Mouse (Mus musculus): Measurements from ENCODE around the gene Polr2a.
A peak's percentile ranks its signal among the peaks of the same experiment; 100 is the strongest.

Gene Polr2a

GRCm38 (mm10) chr11:69784793-69785272 is 26.4 kb upstream of the Polr2a start:
- DNase-seq (ENCODE audit: low spot score in 2 of 2) = no peak

GRCm38 (mm10) chr11:69781828-69782227 is 23.4 kb upstream of the Polr2a start:
- DNase-seq (ENCODE audit: low spot score in 2 of 2) = no peak

- no peak for DNase-seq (ENCODE audit: low spot score in 2 of 2)
Observed at GRCm38 (mm10) chr11:69778985-69779384, 20.5 kb upstream of the Polr2a start.

GRCm38 (mm10) chr11:69778258-69778982 is 20.0 kb upstream of the Polr2a start:
- no peak for DNase-seq (ENCODE audit: low spot score in 2 of 2)

- no peak for DNase-seq (ENCODE audit: low spot score in 2 of 2)
Observed at GRCm38 (mm10) chr11:69777504-69778257, 19.2 kb upstream of the Polr2a start.

- DNase-seq (ENCODE audit: low spot score in 2 of 2) = no peak
Observed at GRCm38 (mm10) chr11:69776488-69776887, 18.1 kb upstream of the Polr2a start.

- DNase-seq (ENCODE audit: low spot score in 2 of 2) = no peak
Observed at GRCm38 (mm10) chr11:69775716-69776115, 17.3 kb upstream of the Polr2a start.

GRCm38 (mm10) chr11:69774961-69775360 is 16.5 kb upstream of the Polr2a start:
- no peak for DNase-seq (ENCODE audit: low spot score in 2 of 2)

- no peak for DNase-seq (ENCODE audit: low spot score in 2 of 2)
Observed at GRCm38 (mm10) chr11:69767625-69767909, 9.1 kb upstream of the Polr2a start.

- no peak for DNase-seq (ENCODE audit: low spot score in 2 of 2)
Observed at GRCm38 (mm10) chr11:69766872-69767624, 8.6 kb upstream of the Polr2a start.

GRCm38 (mm10) chr11:69766126-69766609 is 7.7 kb upstream of the Polr2a start:
- peak in 1 of 2 experiments; percentile 64 for DNase-seq (ENCODE audit: low spot score in 2 of 2)

- no peak for DNase-seq (ENCODE audit: low spot score in 2 of 2)
Observed at GRCm38 (mm10) chr11:69765221-69766125, 7.0 kb upstream of the Polr2a start, which contains the start of gene Zbtb4. Gene Zbtb4, plus strand, starts transcription at chr11:69765912.

- DNase-seq (ENCODE audit: low spot score in 2 of 2) = no peak
Observed at GRCm38 (mm10) chr11:69763551-69763950, 5.1 kb upstream of the Polr2a start.

GRCm38 (mm10) chr11:69761868-69762267 is 3.4 kb upstream of the Polr2a start, which contains the start of gene Slc35g3:
Gene Slc35g3, minus strand, starts transcription at chr11:69761968.
- no peak for DNase-seq (ENCODE audit: low spot score in 2 of 2)

- DNase-seq (ENCODE audit: low spot score in 2 of 2) = no peak
Observed at GRCm38 (mm10) chr11:69760901-69761200, 2.4 kb upstream of the Polr2a start.

- DNase-seq (ENCODE audit: low spot score in 2 of 2) = no peak
Observed at GRCm38 (mm10) chr11:69760160-69760900, 1.9 kb upstream of the Polr2a start.

- DNase-seq (ENCODE audit: low spot score in 2 of 2) = peak in 1 of 2 experiments; percentile 82
Observed at GRCm38 (mm10) chr11:69758971-69759721, 709 bp upstream of the Polr2a start.

- peak; percentile 93 to 96 for DNase-seq (ENCODE audit: low spot score in 2 of 2)
Observed at GRCm38 (mm10) chr11:69758090-69758456, 364 bp downstream of the Polr2a start.

GRCm38 (mm10) chr11:69757303-69758089 is 941 bp downstream of the Polr2a start:
- no peak for DNase-seq (ENCODE audit: low spot score in 2 of 2)
